Mouse (Mus musculus) G1E (cell line): ENCODE results near the gene H2-DMb1.

Source experiments
- CTCF ChIP-seq: IDR thresholded peaks from 2 replicates; pipeline ENCODE4 v1.5.1; 2012; ENCODE audit warnings: low read depth, low read length, inconsistent platforms, mixed read lengths
- GATA1 ChIP-seq: IDR thresholded peaks from 2 replicates; pipeline ENCODE4 v1.6.1; 2012; ENCODE audit warnings: borderline replicate concordance, low read length, inconsistent platforms, mixed read lengths
- TAL1 ChIP-seq: conservative IDR thresholded peaks from 2 replicates; pipeline ENCODE4 v1.6.1; 2012; ENCODE audit warnings: low read depth, low read length, inconsistent platforms, mixed read lengths

GRCm38 (mm10) chr17:34177179-34177578 lies 24.3 kb downstream of the H2-DMb1 start:
- no peak for TF ChIP-seq GATA1
- TF ChIP-seq CTCF = no peak; the same call in 1 of the 2 replicates
- TF ChIP-seq TAL1 = no peak
